Mouse (Mus musculus) liver, embryonic 14.5 days (tissue): ENCODE measurements around the gene Txlng. TPM values are rescaled to one million over a fixed set of nuclear protein-coding genes. Genes with fewer than 3 reads are reported as not detected.

Source experiments
- ATAC-seq: fragments of 200-750 bp; cut with Nextera tagmentation; 2 replicates; pipeline ENCODE4 v1.8.0; 2017; ENCODE audit warnings: moderate number of reproducible peaks, mild to moderate bottlenecking, moderate library complexity; ENCODE audit not compliant: insufficient read depth
- DNase-seq, 3 experiments: peaks; one replicate each; pipeline ENCODE4 v3.0.0-alpha.2; 2012 to 2013; ENCODE audit warnings: low read depth in 3 of 3, low spot score in 3 of 3
- H3K27ac ChIP-seq: fragments of 300-500 bp; sonication (generic); 2 replicates; pipeline ENCODE4 v1.5.1; 2014; ENCODE audit warnings: moderate library complexity, mild to moderate bottlenecking, control low read depth, inconsistent platforms
- H3K27me3 ChIP-seq: fragments of 300-500 bp; sonication (generic); 2 replicates; pipeline ENCODE4 v1.6.1; 2014; ENCODE audit warnings: mild to moderate bottlenecking, low read length, moderate library complexity; ENCODE audit not compliant: control insufficient read depth, insufficient read depth
- H3K36me3 ChIP-seq: fragments of 300-500 bp; sonication (generic); replicated peaks from 2 replicates; pipeline ENCODE4 v1.6.1; 2014; ENCODE audit warnings: low read depth; ENCODE audit not compliant: control insufficient read depth, insufficient read depth
- H3K4me1 ChIP-seq, 2 experiments: fragments of 200-500 bp in 1 of 2; fragments of 300-500 bp in 1 of 2; sonication (generic) in 1 of 2; replicated peaks; 2 replicates each; pipeline ENCODE4 v1.6.1; 2012 to 2014; ENCODE audit warnings: antibody characterized with exemption in 1 of 2, inconsistent platforms in 1 of 2, low read length in 1 of 2; ENCODE audit not compliant: control insufficient read depth in 2 of 2, insufficient read depth in 2 of 2
- H3K4me2 ChIP-seq: fragments of 300-500 bp; sonication (generic); 2 replicates; pipeline ENCODE4 v1.6.1; 2014; ENCODE audit warnings: low read depth, mild to moderate bottlenecking, control low read depth, moderate library complexity
- H3K4me3 ChIP-seq, 2 experiments: fragments of 200-500 bp in 1 of 2; fragments of 300-500 bp in 1 of 2; sonication (generic) in 1 of 2; 2 replicates each; pipeline ENCODE4 v1.5.1; 2012 to 2014; ENCODE audit warnings: low read depth in 2 of 2, low read length in 2 of 2, mild to moderate bottlenecking in 2 of 2, control low read depth in 1 of 2, inconsistent platforms in 1 of 2, moderate library complexity in 1 of 2; ENCODE audit not compliant: insufficient read depth in 1 of 2
- H3K9ac ChIP-seq: fragments of 300-500 bp; sonication (generic); replicated peaks from 2 replicates; pipeline ENCODE4 v1.6.1; 2014; ENCODE audit warnings: mild to moderate bottlenecking, control low read depth, moderate library complexity
- H3K9me3 ChIP-seq: fragments of 300-500 bp; sonication (generic); 2 replicates; pipeline ENCODE4 v1.6.1; 2016; ENCODE audit warnings: low read length, mixed read lengths; ENCODE audit not compliant: control insufficient read depth
- CTCF ChIP-seq: IDR thresholded peaks from 2 replicates; pipeline ENCODE4 v1.5.1; 2016; ENCODE audit warnings: antibody characterized with exemption, low read depth, control low read depth
- EP300 ChIP-seq: IDR thresholded peaks from 2 replicates; pipeline ENCODE4 v1.6.1; 2016; ENCODE audit warnings: antibody characterized with exemption, low read depth
- WGBS: fragments of 180-500 bp; shearing (Covaris S2); extraction: QIAGEN DNeasy Blood & Tissue Kit; methylation state at CpG from one replicate; pipeline ENCODE4 v1.1.7; 2014; ENCODE audit not compliant: insufficient replicate concordance; 5-methylcytosine and 5-hydroxymethylcytosine counted together
- polyA plus RNA-seq, 2 experiments: library from polyadenylated mRNA; depleted of rRNA in 1 of 2; stranded (reverse) in 1 of 2; unstranded in 1 of 2; fragments of >200 nt; fragmentation: Nextera tagmentation in 1 of 2; extraction: Ambion mirVana in 1 of 2; gene quantifications; 2 replicates each; pipeline versions ENCODE4 v1.2.1 to v1.2.3; 2012 to 2014

Txlng gene
- polyA plus RNA-seq, 2 experiments, result 5.4 to 6.2 TPM

- Histone ChIP-seq H3K27me3 (no peaks in the 10 kb centered on the region), H3K27ac (no peak overlapping the region), H3K4me3 (no peak overlapping the region), H3K4me2 (no peak overlapping the region), H3K36me3 (no peaks in the 10 kb centered on the region), H3K9me3 (no peaks in the 10 kb centered on the region), H3K4me1 (peaks cover 1 to 5% of the 10 kb centered on the region in 2 experiments; a peak in 3 of 4 replicates), H3K9ac (no peak overlapping the region)
- TF ChIP-seq EP300, result no peak
- TF ChIP-seq CTCF, result no peak
- 65% methylated on average over 4 of the region's 4 CpGs for WGBS
- ATAC-seq (no peak), DNase-seq (no peak)
Observed at GRCm38 (mm10) chrX:162754314-162754713, 74.9 kb downstream of the Txlng start.

GRCm38 (mm10) chrX:162752418-162752817 is 76.8 kb downstream of the Txlng start:
- Histone ChIP-seq H3K36me3 (no peaks in the 10 kb centered on the region), H3K9me3 (no peaks in the 10 kb centered on the region), H3K4me3 (no peak overlapping the region), H3K27ac (no peak overlapping the region), H3K9ac (no peak overlapping the region), H3K4me2 (no peak overlapping the region), H3K4me1 (peaks cover 0 to 1% of the 10 kb centered on the region in 2 experiments; a peak in 1 of 4 replicates), H3K27me3 (no peaks in the 10 kb centered on the region)
- ATAC-seq (no peak), DNase-seq (no peak)
- TF ChIP-seq EP300, result no peak
- TF ChIP-seq CTCF, result no peak
- WGBS, result 63% methylated on average over 2 of the region's 2 CpGs

- no peak overlapping the region for H3K27ac ChIP-seq
Observed at GRCm38 (mm10) chrX:162748696-162749420, 80.4 kb downstream of the Txlng start.

GRCm38 (mm10) chrX:162736140-162736659 is 93.1 kb downstream of the Txlng start:
- H3K4me1 ChIP-seq, result peaks cover 0 to 12% of the 10 kb centered on the region in 2 experiments; a peak in 3 of 4 replicates
- no peaks in the 10 kb centered on the region for H3K9me3 ChIP-seq
- ATAC-seq (peak; percentile 76), DNase-seq (peak in 1 of 3 experiments; percentile 24)
- TF ChIP-seq EP300 (peak; percentile 60), CTCF (no peak)
- H3K9ac ChIP-seq, result peak overlapping the region; percentile 62
- no peaks in the 10 kb centered on the region for H3K36me3 ChIP-seq
- peak overlapping the region; percentile 79 for H3K4me2 ChIP-seq
- peak overlapping the region; percentile 83 for H3K27ac ChIP-seq
- WGBS, result 25% methylated on average over 9 of the region's 9 CpGs
- no peaks in the 10 kb centered on the region for H3K27me3 ChIP-seq
- peak overlapping the region; percentile 61 to 78; a peak in 3 of 4 replicates for H3K4me3 ChIP-seq

More at GRCm38 (mm10) chrX:162748696-162749420, 80.4 kb downstream of the Txlng start:
- no peaks in the 10 kb centered on the region for H3K4me1 ChIP-seq
- 31% methylated on average over 9 of the region's 9 CpGs for WGBS
- no peak overlapping the region for H3K4me2 ChIP-seq
- ATAC-seq, result no peak
- no peaks in the 10 kb centered on the region for H3K36me3 ChIP-seq
- no peaks in the 10 kb centered on the region for H3K27me3 ChIP-seq
- H3K9me3 ChIP-seq, result no peaks in the 10 kb centered on the region
- no peak for DNase-seq
- H3K4me3 ChIP-seq, result no peak overlapping the region
- H3K9ac ChIP-seq, result no peak overlapping the region
- no peak for TF ChIP-seq CTCF
- TF ChIP-seq EP300, result no peak
